Mouse (Mus musculus) heart, embryonic 11.5 days (tissue): Measurements from ENCODE around the gene Cdc42bpa. TPM values are rescaled to one million over a fixed set of nuclear protein-coding genes. Genes with fewer than 3 reads are reported as not detected.

Experiments
- ATAC-seq: fragments of 200-750 bp; cut with Nextera tagmentation; replicated peaks from 2 replicates; pipeline ENCODE4 v1.8.0; 2017; ENCODE audit warnings: moderate library complexity; ENCODE audit not compliant: insufficient number of reproducible peaks, low FRiP score, low TSS enrichment
- H3K27ac ChIP-seq: fragments of 300-500 bp; sonication (generic); 2 replicates; pipeline ENCODE4 v1.5.1; 2014; ENCODE audit warnings: mild to moderate bottlenecking, low read depth, low read length
- H3K27me3 ChIP-seq: fragments of 300-500 bp; sonication (generic); 2 replicates; pipeline ENCODE4 v1.6.1; 2014; ENCODE audit warnings: mild to moderate bottlenecking, low read length, mixed read lengths; ENCODE audit not compliant: control insufficient read depth, insufficient read depth
- H3K36me3 ChIP-seq: fragments of 300-500 bp; sonication (generic); 2 replicates; pipeline ENCODE4 v1.6.1; 2014; ENCODE audit warnings: mild to moderate bottlenecking, low read length, moderate library complexity, mixed read lengths; ENCODE audit not compliant: control insufficient read depth, insufficient read depth
- H3K4me1 ChIP-seq: fragments of 300-500 bp; sonication (generic); 2 replicates; pipeline ENCODE4 v1.6.1; 2014; ENCODE audit warnings: low read length; ENCODE audit not compliant: control insufficient read depth, insufficient read depth
- H3K4me2 ChIP-seq: fragments of 300-500 bp; sonication (generic); 2 replicates; pipeline ENCODE4 v1.6.1; 2014; ENCODE audit warnings: mild to moderate bottlenecking, moderate library complexity
- H3K4me3 ChIP-seq: fragments of 300-500 bp; sonication (generic); 2 replicates; pipeline ENCODE4 v1.5.1; 2014; ENCODE audit warnings: low read depth, low read length
- H3K9ac ChIP-seq: fragments of 300-500 bp; sonication (generic); 2 replicates; pipeline ENCODE4 v1.6.1; 2014; ENCODE audit warnings: mild to moderate bottlenecking, low read depth, low read length, moderate library complexity
- H3K9me3 ChIP-seq: fragments of 300-500 bp; sonication (generic); replicated peaks from 2 replicates; pipeline ENCODE4 v1.6.1; 2016; ENCODE audit warnings: low read length; ENCODE audit not compliant: control insufficient read depth
- WGBS: fragments of 180-500 bp; shearing (Covaris S2); extraction: QIAGEN DNeasy Blood & Tissue Kit; methylation state at CpG from one replicate; pipeline ENCODE4 v1.1.7; 2014; ENCODE audit not compliant: insufficient replicate concordance; 5-methylcytosine and 5-hydroxymethylcytosine counted together
- polyA plus RNA-seq: library from polyadenylated mRNA; unstranded; fragments of >200 nt; fragmentation: Nextera tagmentation; extraction: Ambion mirVana; gene quantifications from 2 replicates; pipeline ENCODE4 v1.2.1, GENCODE M21; 2014

Gene Cdc42bpa
- polyA plus RNA-seq, 1 experiment from 2014 or later: 13.5 TPM

DNA sequence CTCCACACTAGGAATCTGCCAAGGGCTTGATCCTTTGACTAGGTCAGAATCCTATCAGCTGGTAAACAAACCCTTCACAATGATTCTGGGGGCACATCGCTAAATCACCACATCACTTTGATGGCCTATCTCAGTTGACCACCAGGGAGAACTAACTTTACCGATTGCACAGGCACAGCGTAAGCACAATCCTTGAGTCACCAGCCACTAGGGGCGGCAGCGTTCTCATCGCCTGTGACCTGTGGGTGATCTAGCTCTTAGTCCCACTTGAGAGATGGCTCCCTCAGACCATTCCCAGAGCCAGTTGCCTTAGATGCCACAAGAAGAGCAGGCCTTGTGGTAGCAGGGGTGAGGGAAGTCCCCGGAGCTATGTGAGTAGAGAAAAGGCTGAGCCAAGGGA, 31.4 kb upstream of the Cdc42bpa start:
- H3K4me1 ChIP-seq: no peaks in the 10 kb centered on the region
- no peak for ATAC-seq
- H3K9ac ChIP-seq: no peak overlapping the region
- H3K4me2 ChIP-seq: no peak overlapping the region
- H3K9me3 ChIP-seq: no peaks in the 10 kb centered on the region
- no peaks in the 10 kb centered on the region for H3K36me3 ChIP-seq
- no peak overlapping the region for H3K27ac ChIP-seq
- no peak overlapping the region for H3K4me3 ChIP-seq
- WGBS: 49% methylated on average over 7 of the region's 7 CpGs
- H3K27me3 ChIP-seq: no peaks in the 10 kb centered on the region

DNA sequence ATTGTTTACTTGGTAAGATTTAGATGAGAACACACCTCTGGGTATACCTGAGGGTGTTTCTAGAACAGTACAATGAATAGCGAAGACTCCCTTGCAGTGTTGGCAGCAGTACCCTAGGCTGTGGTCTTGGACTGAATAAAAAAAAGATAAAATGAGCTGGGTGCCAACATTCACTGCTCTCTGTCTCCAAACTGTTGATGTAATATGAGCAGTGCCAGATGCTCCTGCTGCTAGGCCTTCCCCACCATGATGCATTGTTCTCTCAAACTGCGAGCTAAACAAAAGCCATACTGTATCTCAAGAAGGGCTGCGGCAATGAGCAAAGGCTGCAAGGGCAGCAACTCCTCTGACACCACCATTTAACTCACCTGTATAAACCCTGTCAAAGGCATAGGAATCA, 29.0 kb upstream of the Cdc42bpa start:
- Histone ChIP-seq H3K36me3 (no peaks in the 10 kb centered on the region), H3K4me2 (no peak overlapping the region), H3K27me3 (no peaks in the 10 kb centered on the region), H3K4me3 (no peak overlapping the region), H3K27ac (no peak overlapping the region), H3K9me3 (no peaks in the 10 kb centered on the region), H3K4me1 (no peaks in the 10 kb centered on the region), H3K9ac (no peak overlapping the region)
- WGBS: 76% methylated on average over 3 of the region's 3 CpGs
- no peak for ATAC-seq

DNA sequence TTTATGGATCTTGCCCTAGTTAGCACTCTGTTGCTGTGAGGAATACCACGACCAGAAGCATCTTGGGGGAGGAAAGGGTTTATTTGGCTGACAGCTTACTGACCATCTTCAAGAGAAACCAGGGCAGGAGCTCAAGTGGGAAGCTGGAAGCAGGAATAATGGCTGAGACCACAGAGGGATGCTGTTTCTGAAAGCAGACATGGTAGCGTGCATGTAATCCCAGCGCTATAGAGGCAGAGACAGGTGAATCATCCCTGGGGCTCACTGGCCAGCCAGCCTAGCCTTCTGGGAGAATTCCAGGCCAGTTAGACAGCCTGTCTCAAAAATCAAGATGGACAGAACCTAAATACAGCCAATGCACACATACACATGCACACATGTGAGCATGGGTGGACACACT, 26.2 kb upstream of the Cdc42bpa start:
- WGBS: 87% methylated on average over 3 of the region's 3 CpGs
- Histone ChIP-seq H3K9me3 (no peaks in the 10 kb centered on the region), H3K27me3 (no peaks in the 10 kb centered on the region), H3K4me3 (no peak overlapping the region), H3K27ac (no peak overlapping the region), H3K4me1 (no peaks in the 10 kb centered on the region), H3K9ac (no peak overlapping the region), H3K4me2 (no peak overlapping the region), H3K36me3 (no peaks in the 10 kb centered on the region)
- no peak for ATAC-seq

DNA sequence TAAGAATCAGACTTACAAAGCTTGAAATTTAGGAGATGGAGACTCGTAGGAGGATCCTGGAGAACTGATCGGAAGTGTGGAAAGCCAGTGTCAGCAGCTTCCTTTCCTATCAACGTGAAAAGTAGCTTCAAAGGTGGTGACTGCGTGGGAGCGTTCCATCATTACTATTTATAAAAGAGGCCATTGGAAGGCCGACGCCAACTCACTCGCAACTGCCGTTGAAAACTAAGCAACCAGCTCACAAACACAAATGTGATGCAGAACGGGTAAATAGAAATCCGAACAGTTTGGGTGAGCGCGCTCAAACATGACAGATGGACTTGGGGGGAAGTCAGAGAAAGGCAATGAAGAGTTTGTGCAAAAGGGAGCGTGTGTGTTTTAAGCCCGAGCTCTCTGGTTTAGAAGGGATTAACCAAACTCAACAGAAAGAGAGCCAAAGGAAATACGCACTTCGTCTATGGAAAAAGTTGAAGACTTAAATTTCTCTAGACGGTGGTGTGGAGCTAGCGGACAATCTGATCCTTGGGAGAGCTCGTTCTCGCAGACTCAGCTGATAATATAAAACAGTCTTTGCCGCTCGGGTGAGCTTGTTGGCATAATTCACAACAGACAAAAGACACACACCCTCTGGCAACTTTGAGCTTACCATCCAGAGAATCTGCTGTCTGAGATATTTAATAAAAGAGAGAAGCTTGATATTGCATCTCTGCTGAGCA, 20.0 kb upstream of the Cdc42bpa start:
- H3K27me3 ChIP-seq: no peaks in the 10 kb centered on the region
- no peaks in the 10 kb centered on the region for H3K9me3 ChIP-seq
- 58% methylated on average over 23 of the region's 23 CpGs for WGBS
- no peak for ATAC-seq
- no peak overlapping the region for H3K9ac ChIP-seq
- H3K4me1 ChIP-seq: no peaks in the 10 kb centered on the region
- no peaks in the 10 kb centered on the region for H3K36me3 ChIP-seq
- no peak overlapping the region for H3K4me3 ChIP-seq
- H3K4me2 ChIP-seq: 0 out of 2 replicates have a peak overlapping the region, but pooled peaks have one; percentile 17
- H3K27ac ChIP-seq: no peak overlapping the region

DNA sequence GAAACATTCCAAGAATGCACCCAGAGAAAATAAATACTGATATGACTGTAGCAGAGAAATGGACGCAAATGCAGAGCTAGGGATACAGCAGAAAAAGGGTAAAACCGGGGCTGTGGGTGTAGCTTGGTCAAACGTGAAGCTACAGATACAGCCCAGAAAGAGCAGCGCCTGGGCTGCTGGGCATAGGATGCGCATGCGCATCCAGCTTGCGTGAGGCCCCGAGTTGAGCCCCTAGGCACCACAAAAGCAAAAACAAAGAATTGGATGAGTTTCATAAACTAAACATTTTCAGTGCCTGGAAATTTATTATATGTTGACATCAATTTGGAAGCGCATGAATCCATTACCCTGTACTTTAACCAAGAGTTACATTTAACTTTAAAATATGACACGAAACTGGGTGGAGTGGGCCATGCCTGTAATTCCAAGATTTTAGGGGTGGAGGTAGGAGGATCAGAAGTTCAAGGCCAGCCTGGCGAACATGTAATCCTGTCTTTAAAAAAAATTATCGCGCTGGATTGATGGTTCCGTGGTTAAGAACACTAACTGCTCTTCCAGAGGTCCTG, 19.4 kb upstream of the Cdc42bpa start:
- Histone ChIP-seq H3K9ac (no peak overlapping the region), H3K4me1 (no peaks in the 10 kb centered on the region), H3K4me2 (no peak overlapping the region), H3K27ac (no peak overlapping the region), H3K9me3 (no peaks in the 10 kb centered on the region), H3K4me3 (no peak overlapping the region), H3K36me3 (no peaks in the 10 kb centered on the region), H3K27me3 (no peaks in the 10 kb centered on the region)
- ATAC-seq: no peak
- 83% methylated on average over 14 of the region's 14 CpGs for WGBS

DNA sequence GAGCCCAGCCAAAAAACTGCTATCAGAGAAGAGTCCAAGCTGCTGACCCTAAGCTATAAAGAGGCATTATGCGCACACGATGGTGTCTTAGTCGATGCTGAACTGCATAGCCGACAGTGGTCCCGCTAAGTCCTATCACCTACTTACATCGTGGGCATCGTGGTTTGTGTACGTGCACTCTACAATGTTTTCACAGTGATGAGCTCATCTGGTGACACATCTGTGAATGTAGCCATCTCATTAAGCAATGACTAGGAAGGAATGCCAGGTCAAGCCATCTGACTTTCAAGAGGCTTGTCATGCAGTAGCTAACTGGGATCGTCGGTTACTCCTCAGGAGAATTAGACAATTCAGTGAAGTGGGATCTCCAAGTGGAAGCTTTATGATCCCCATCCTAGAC, 15.3 kb upstream of the Cdc42bpa start:
- Histone ChIP-seq H3K4me1 (no peaks in the 10 kb centered on the region), H3K36me3 (no peaks in the 10 kb centered on the region), H3K4me3 (no peak overlapping the region), H3K4me2 (no peak overlapping the region), H3K9me3 (no peaks in the 10 kb centered on the region), H3K27ac (no peak overlapping the region), H3K27me3 (no peaks in the 10 kb centered on the region), H3K9ac (no peak overlapping the region)
- 90% methylated on average over 10 of the region's 10 CpGs for WGBS
- ATAC-seq: no peak

DNA sequence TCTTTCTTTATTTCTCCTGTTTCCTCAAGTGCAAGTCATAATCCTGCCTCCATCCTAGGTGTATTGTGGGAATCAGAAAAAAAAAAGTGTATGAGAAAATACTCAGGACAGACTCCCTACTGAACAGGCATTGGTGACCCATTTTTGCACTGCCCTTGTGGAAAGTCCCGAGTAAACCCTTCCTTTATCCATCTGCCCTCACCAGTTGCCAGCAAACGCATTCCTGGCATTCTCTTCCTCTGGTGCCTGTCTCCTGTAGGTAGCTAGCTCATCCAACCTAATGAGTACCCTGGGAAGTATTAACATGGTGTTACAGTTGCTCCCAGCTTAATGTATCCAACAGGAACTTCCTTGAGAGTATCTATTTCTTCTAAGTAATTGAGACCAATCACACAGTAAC, 13.7 kb upstream of the Cdc42bpa start:
- H3K27me3 ChIP-seq: no peaks in the 10 kb centered on the region
- H3K36me3 ChIP-seq: no peaks in the 10 kb centered on the region
- H3K9me3 ChIP-seq: no peaks in the 10 kb centered on the region
- ATAC-seq: no peak
- H3K4me3 ChIP-seq: no peak overlapping the region
- H3K27ac ChIP-seq: no peak overlapping the region
- H3K4me1 ChIP-seq: no peaks in the 10 kb centered on the region
- no peak overlapping the region for H3K4me2 ChIP-seq
- WGBS: 26% methylated on average over 2 of the region's 2 CpGs
- H3K9ac ChIP-seq: no peak overlapping the region

DNA sequence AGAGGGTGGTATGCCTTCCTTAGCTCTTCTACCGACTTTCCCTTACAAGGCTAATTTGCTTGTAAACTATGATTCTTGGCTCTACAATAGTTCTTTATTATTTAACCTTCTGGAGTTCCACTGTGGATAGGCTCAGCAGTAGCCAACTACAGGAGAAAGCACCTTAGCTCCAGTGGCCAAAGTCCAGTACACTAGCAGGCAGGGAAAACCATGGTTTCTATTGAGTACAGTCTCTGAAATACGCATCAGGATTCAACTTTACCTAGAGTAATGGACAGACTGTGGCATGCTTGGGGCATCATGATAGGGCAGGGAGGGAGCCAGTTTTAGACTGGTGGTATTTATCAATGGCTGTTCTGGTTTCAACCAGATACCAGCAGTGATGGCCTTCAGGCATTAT, 12.6 kb upstream of the Cdc42bpa start:
- Histone ChIP-seq H3K27me3 (no peaks in the 10 kb centered on the region), H3K9me3 (no peaks in the 10 kb centered on the region), H3K27ac (no peak overlapping the region), H3K9ac (no peak overlapping the region), H3K4me3 (no peak overlapping the region), H3K36me3 (no peaks in the 10 kb centered on the region), H3K4me2 (no peak overlapping the region), H3K4me1 (no peaks in the 10 kb centered on the region)
- 88% methylated on average over 2 of the region's 2 CpGs for WGBS
- no peak for ATAC-seq

DNA sequence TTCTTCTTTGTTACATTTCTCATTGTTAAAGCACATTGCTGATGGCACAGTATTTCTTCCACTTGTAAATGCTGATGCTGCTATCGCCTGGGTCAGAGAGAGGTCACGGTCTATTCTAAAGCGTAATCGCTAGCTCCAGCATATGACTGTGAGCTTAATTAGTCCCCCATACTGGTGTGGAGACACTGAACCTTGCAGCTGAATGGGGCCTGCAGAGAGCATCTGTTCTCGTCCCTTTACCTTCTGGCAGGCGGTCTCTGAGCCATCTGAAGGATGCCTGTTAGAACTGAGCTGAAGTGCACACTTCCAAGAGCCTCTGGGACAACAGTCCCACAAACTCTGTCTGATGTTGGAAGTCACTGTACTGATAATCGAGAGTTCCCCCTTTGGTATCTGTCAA, 8.7 kb upstream of the Cdc42bpa start:
- H3K4me3 ChIP-seq: no peak overlapping the region
- H3K9ac ChIP-seq: no peak overlapping the region
- ATAC-seq: no peak
- no peaks in the 10 kb centered on the region for H3K36me3 ChIP-seq
- no peak overlapping the region for H3K27ac ChIP-seq
- H3K4me2 ChIP-seq: no peak overlapping the region
- no peaks in the 10 kb centered on the region for H3K4me1 ChIP-seq
- H3K27me3 ChIP-seq: no peaks in the 10 kb centered on the region
- H3K9me3 ChIP-seq: no peaks in the 10 kb centered on the region
- 74% methylated on average over 7 of the region's 7 CpGs for WGBS
